Mouse (Mus musculus): Measurements from ENCODE around the gene Slc6a1. TPM values are rescaled to one million over a fixed set of nuclear protein-coding genes. Genes with fewer than 3 reads are reported as not detected.
"Not testable (repeated sequence)": the region's sequence is repeated elsewhere in the genome, so short reads cannot be mapped to it uniquely, and the experiment has no call there.

Gene Slc6a1
- polyA plus RNA-seq, 1 experiment from 2014 or later: not detected

- no peak overlapping the region for H3K27ac ChIP-seq
- no peak overlapping the region for H3K9ac ChIP-seq
- H3K27me3 ChIP-seq (replicated peaks): peaks cover 12% of the 10 kb centered on the region
- 43% methylated on average over 11 of the region's 11 CpGs for WGBS (ENCODE audit: insufficient replicate concordance)
- H3K36me3 ChIP-seq: no peaks in the 10 kb centered on the region
- no peaks in the 10 kb centered on the region for H3K9me3 ChIP-seq (replicated peaks)
- H3K4me2 ChIP-seq: no peak overlapping the region
- no peak overlapping the region for H3K4me3 ChIP-seq
- no peaks in the 10 kb centered on the region for H3K4me1 ChIP-seq
- no peak for ATAC-seq
These were observed 53.9 kb downstream of the Slc6a1 start for GRCm38 (mm10) chr6:114336128-114336943.

GRCm38 (mm10) chr6:114336944-114337215 lies 54.4 kb downstream of the Slc6a1 start:
- H3K27ac ChIP-seq: no peak overlapping the region
- H3K4me2 ChIP-seq: no peak overlapping the region
- 47% methylated on average over 1 of the region's 1 CpGs for WGBS (ENCODE audit: insufficient replicate concordance)
- no peaks in the 10 kb centered on the region for H3K9me3 ChIP-seq (replicated peaks)
- H3K36me3 ChIP-seq: no peaks in the 10 kb centered on the region
- H3K4me3 ChIP-seq: no peak overlapping the region
- H3K27me3 ChIP-seq (replicated peaks): peaks cover 12% of the 10 kb centered on the region
- no peak for ATAC-seq
- no peaks in the 10 kb centered on the region for H3K4me1 ChIP-seq
- H3K9ac ChIP-seq: no peak overlapping the region

- H3K4me1 ChIP-seq; H3K4me2 ChIP-seq; ATAC-seq; H3K27ac ChIP-seq; H3K9ac ChIP-seq; H3K9me3 ChIP-seq (replicated peaks); H3K36me3 ChIP-seq; H3K4me3 ChIP-seq: not testable (repeated sequence)
- peaks cover 19% of the 10 kb centered on the region for H3K27me3 ChIP-seq (replicated peaks)
These were observed 58.9 kb downstream of the Slc6a1 start for GRCm38 (mm10) chr6:114341381-114341780.

- no peak overlapping the region for H3K4me3 ChIP-seq
- ATAC-seq: no peak
- H3K4me1 ChIP-seq: no peaks in the 10 kb centered on the region
- peaks cover 19% of the 10 kb centered on the region for H3K27me3 ChIP-seq (replicated peaks)
- H3K4me2 ChIP-seq: no peak overlapping the region
- no peak overlapping the region for H3K9ac ChIP-seq
- H3K27ac ChIP-seq: no peak overlapping the region
- WGBS (ENCODE audit: insufficient replicate concordance): 24% methylated on average over 3 of the region's 3 CpGs
- no peaks in the 10 kb centered on the region for H3K36me3 ChIP-seq
- H3K9me3 ChIP-seq (replicated peaks): no peaks in the 10 kb centered on the region
These were observed 61.3 kb downstream of the Slc6a1 start for GRCm38 (mm10) chr6:114343740-114344139.

GRCm38 (mm10) chr6:114345156-114345555 lies 62.7 kb downstream of the Slc6a1 start:
- H3K4me3 ChIP-seq: no peak overlapping the region
- no peak overlapping the region for H3K4me2 ChIP-seq
- peaks cover 14% of the 10 kb centered on the region for H3K27me3 ChIP-seq (replicated peaks)
- WGBS (ENCODE audit: insufficient replicate concordance): 37% methylated on average over 4 of the region's 4 CpGs
- H3K36me3 ChIP-seq: no peaks in the 10 kb centered on the region
- no peak overlapping the region for H3K27ac ChIP-seq
- no peak for ATAC-seq
- H3K9me3 ChIP-seq (replicated peaks): no peaks in the 10 kb centered on the region
- H3K9ac ChIP-seq: no peak overlapping the region
- no peaks in the 10 kb centered on the region for H3K4me1 ChIP-seq

DNA sequence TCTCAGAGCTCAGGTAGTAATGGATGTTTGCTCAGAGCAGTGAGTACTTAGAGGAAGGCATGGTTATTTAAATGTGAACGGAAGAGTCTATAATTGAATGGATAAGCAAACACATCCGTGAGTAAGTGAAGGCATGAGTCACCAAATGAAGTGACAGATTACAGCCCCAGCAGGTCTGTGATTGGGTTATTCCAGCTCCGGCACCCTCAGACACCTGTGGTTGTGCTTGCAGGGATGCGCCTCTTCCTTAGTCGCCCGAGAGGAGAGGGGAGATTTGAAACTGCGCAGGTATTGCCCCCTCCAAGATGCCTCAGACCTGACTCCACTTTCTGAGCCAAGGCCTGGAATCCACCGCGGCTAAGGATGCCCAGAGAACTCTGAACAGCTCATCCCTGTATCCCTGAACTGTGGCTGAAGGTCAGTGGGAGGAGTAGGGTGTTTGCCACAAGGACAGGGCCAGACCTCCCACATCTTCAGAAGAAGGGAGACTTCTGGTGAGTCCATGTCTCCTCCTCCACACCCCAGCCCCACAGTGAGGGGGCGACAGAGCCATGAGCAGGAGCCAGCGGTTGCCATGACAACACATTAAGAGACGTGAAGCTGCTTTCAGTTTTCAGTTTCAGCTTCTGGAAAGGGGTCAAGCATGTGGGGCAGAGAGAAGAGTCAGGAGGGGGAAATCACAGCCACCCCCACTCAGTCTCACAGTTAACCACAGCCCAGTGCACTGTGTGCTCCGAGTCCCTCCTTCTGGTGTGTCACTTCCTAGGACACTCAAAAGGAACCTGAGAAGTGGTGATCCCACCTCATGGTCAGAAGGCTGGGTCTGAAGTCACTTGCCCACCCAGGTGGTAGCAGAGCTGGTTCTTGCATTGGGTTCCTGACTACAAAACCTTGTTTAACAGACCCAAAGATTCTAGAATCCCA lies 65.7 kb downstream of the Slc6a1 start:
- no peak for ATAC-seq
- Histone ChIP-seq H3K9me3 (replicated peaks) (no peaks in the 10 kb centered on the region), H3K4me3 (no peak overlapping the region), H3K27ac (no peak overlapping the region), H3K9ac (no peak overlapping the region), H3K4me2 (no peak overlapping the region), H3K27me3 (replicated peaks) (peaks cover 7% of the 10 kb centered on the region; the same call in 1 of the 2 replicates), H3K36me3 (no peaks in the 10 kb centered on the region), H3K4me1 (no peaks in the 10 kb centered on the region)
- 40% methylated on average over 13 of the region's 13 CpGs for WGBS (ENCODE audit: insufficient replicate concordance)

DNA sequence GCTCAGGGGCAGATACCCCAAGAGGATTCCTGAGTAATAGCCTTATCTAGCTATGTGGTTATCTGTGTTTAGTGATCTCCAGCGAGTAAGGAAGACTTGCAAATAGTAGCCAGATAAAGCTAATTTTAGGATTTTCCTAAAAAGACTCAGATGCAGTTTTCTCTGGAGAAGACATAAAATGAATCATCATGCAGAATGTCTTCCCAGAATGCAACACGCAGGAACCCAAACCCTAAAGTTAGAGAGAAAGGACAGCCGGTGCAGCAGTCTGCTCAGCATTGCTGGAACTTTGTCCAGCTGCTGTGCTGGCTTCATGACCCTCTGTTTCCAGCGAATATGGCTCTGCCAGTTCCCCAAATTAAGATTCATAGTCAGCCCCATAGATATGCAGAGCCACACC lies 72.2 kb downstream of the Slc6a1 start:
- Histone ChIP-seq H3K4me3 (no peak overlapping the region), H3K27ac (no peak overlapping the region), H3K27me3 (replicated peaks) (no peaks in the 10 kb centered on the region), H3K4me1 (no peaks in the 10 kb centered on the region), H3K36me3 (no peaks in the 10 kb centered on the region), H3K4me2 (no peak overlapping the region), H3K9ac (no peak overlapping the region), H3K9me3 (replicated peaks) (no peaks in the 10 kb centered on the region)
- 34% methylated on average over 4 of the region's 4 CpGs for WGBS (ENCODE audit: insufficient replicate concordance)
- ATAC-seq: no peak

DNA sequence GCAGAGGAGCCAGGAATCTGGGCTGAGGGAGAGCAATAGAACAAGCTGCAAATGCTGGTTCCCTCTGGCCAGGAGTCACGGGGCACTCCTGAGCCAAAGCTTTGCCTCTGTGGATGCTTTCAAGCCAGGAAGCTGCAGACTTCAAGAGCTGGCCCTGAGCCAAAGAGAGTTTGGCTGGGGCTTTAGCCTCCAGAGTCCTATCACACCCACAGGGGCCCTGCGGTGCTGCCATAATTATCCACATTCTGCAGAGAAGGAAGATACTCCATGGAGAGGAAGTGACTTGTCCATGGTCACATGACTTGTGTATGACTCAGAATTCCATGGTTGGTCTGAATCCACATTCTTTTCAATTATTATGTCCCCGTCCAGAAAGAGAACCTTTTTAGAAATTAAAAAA lies 75.7 kb downstream of the Slc6a1 start:
- H3K27ac ChIP-seq: no peak overlapping the region
- no peaks in the 10 kb centered on the region for H3K27me3 ChIP-seq (replicated peaks)
- H3K4me1 ChIP-seq: no peaks in the 10 kb centered on the region
- H3K9ac ChIP-seq: no peak overlapping the region
- H3K9me3 ChIP-seq (replicated peaks): no peaks in the 10 kb centered on the region
- H3K4me2 ChIP-seq: no peak overlapping the region
- ATAC-seq: no peak
- whole genome bisulfite sequencing (ENCODE audit: insufficient replicate concordance): 51% methylated on average over 3 of the region's 3 CpGs
- no peaks in the 10 kb centered on the region for H3K36me3 ChIP-seq
- no peak overlapping the region for H3K4me3 ChIP-seq

DNA sequence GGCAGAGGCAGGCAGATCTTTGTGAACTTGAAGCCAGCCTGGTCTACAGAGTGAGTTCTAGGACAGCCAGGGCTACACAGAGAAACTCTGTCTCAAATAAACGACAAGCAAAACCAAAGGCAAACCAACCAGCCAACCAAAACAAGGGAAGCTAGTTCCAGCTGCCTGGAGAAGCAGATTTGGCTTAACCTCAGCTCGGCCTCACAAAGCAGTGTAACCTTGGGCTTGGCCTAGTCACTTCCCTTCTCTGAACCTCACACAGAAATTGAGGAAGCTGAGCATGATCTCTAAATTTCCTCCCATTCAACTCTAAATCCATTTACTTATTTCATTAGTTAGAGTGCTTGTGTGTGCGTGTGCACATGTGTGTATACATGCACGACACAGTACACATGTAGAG lies 79.9 kb downstream of the Slc6a1 start:
- no peaks in the 10 kb centered on the region for H3K4me1 ChIP-seq
- H3K9ac ChIP-seq: no peak overlapping the region
- no peak overlapping the region for H3K27ac ChIP-seq
- ATAC-seq: no peak
- WGBS (ENCODE audit: insufficient replicate concordance): 35% methylated on average over 4 of the region's 4 CpGs
- H3K27me3 ChIP-seq (replicated peaks): no peaks in the 10 kb centered on the region
- H3K9me3 ChIP-seq (replicated peaks): no peaks in the 10 kb centered on the region
- H3K4me2 ChIP-seq: no peak overlapping the region
- H3K4me3 ChIP-seq: no peak overlapping the region
- no peaks in the 10 kb centered on the region for H3K36me3 ChIP-seq

GRCm38 (mm10) chr6:114363740-114364139 lies 81.3 kb downstream of the Slc6a1 start:
- no peak overlapping the region for H3K9ac ChIP-seq
- H3K4me1 ChIP-seq: no peaks in the 10 kb centered on the region
- no peaks in the 10 kb centered on the region for H3K9me3 ChIP-seq (replicated peaks)
- WGBS (ENCODE audit: insufficient replicate concordance): 73% methylated on average over 8 of the region's 8 CpGs
- H3K4me3 ChIP-seq: no peak overlapping the region
- no peak overlapping the region for H3K4me2 ChIP-seq
- no peak for ATAC-seq
- H3K27ac ChIP-seq: no peak overlapping the region
- H3K27me3 ChIP-seq (replicated peaks): no peaks in the 10 kb centered on the region
- no peaks in the 10 kb centered on the region for H3K36me3 ChIP-seq

GRCm38 (mm10) chr6:114364734-114365133 lies 82.3 kb downstream of the Slc6a1 start:
- no peaks in the 10 kb centered on the region for H3K4me1 ChIP-seq
- H3K27ac ChIP-seq: no peak overlapping the region
- no peak overlapping the region for H3K4me3 ChIP-seq
- no peaks in the 10 kb centered on the region for H3K36me3 ChIP-seq
- no peak overlapping the region for H3K4me2 ChIP-seq
- H3K27me3 ChIP-seq (replicated peaks): no peaks in the 10 kb centered on the region
- H3K9me3 ChIP-seq (replicated peaks): no peaks in the 10 kb centered on the region
- no peak for ATAC-seq
- no peak overlapping the region for H3K9ac ChIP-seq
- 39% methylated on average over 5 of the region's 5 CpGs for WGBS (ENCODE audit: insufficient replicate concordance)

DNA sequence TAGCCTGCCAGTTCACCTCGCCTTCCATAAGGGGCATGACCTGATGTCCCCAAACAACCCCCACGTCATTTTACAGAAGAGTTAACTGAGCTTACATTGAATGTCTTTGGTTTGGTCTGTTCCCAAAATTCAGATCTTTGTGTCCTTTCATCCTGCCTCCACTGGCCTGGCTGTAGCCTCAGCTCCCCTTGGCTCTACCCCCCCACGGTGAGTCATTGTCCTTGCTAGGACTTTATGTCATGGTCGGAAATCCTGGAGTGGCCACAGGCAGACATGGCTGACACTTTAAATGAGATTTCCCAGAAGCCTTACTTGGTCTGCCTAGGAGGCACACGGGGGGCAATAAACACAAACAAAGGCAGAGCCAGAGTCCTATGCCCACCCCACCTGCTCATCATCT lies 83.8 kb downstream of the Slc6a1 start:
- no peaks in the 10 kb centered on the region for H3K9me3 ChIP-seq (replicated peaks)
- no peaks in the 10 kb centered on the region for H3K4me1 ChIP-seq
- H3K36me3 ChIP-seq: no peaks in the 10 kb centered on the region
- no peak overlapping the region for H3K27ac ChIP-seq
- H3K27me3 ChIP-seq (replicated peaks): no peaks in the 10 kb centered on the region
- H3K9ac ChIP-seq: no peak overlapping the region
- no peak for ATAC-seq
- no peak overlapping the region for H3K4me2 ChIP-seq
- 49% methylated on average over 5 of the region's 5 CpGs for WGBS (ENCODE audit: insufficient replicate concordance)
- no peak overlapping the region for H3K4me3 ChIP-seq
